Mouse (Mus musculus): Measurements from ENCODE around the gene Cfap299.

Cfap299 gene

GRCm38 (mm10) chr5:98466882-98467535 lies 137.9 kb downstream of the Cfap299 start:
- TF ChIP-seq NANOG (IDR thresholded peaks at IDR 0.05; ENCODE audit: borderline replicate concordance, low read length) (no peak), CTCF (conservative IDR thresholded peaks at IDR 0.05; ENCODE audit: low read length) (no peak)
- no peaks in the 10 kb centered on the region for H3K27me3 ChIP-seq (ENCODE audit: insufficient read depth, low read length)
- H3K4me1 ChIP-seq (replicated peaks; ENCODE audit: low read depth, low read length) = no peaks in the 10 kb centered on the region
- no peaks in the 10 kb centered on the region for H3K9me3 ChIP-seq (ENCODE audit: low read length)
- H3K36me3 ChIP-seq (ENCODE audit: insufficient read depth, low read length) = no peaks in the 10 kb centered on the region
- no peak overlapping the region for H3K4me3 ChIP-seq (replicated peaks; ENCODE audit: low read length)

GRCm38 (mm10) chr5:98470052-98470451 lies 140.9 kb downstream of the Cfap299 start:
- Histone ChIP-seq H3K4me1 (replicated peaks; ENCODE audit: low read depth, low read length) (no peaks in the 10 kb centered on the region), H3K9me3 (ENCODE audit: low read length) (no peaks in the 10 kb centered on the region), H3K36me3 (ENCODE audit: insufficient read depth, low read length) (no peaks in the 10 kb centered on the region), H3K27me3 (ENCODE audit: insufficient read depth, low read length) (no peaks in the 10 kb centered on the region), H3K4me3 (replicated peaks; ENCODE audit: low read length) (no peak overlapping the region)
- TF ChIP-seq NANOG (IDR thresholded peaks at IDR 0.05; ENCODE audit: borderline replicate concordance, low read length) = no peak

GRCm38 (mm10) chr5:98476539-98476938 lies 147.4 kb downstream of the Cfap299 start:
- H3K4me3 ChIP-seq (replicated peaks; ENCODE audit: low read length) = no peak overlapping the region
- TF ChIP-seq NANOG (IDR thresholded peaks at IDR 0.05; ENCODE audit: borderline replicate concordance, low read length) = no peak
- no peak for TF ChIP-seq POU5F1 (IDR thresholded peaks at IDR 0.05; ENCODE audit: borderline replicate concordance, low read length)
- TF ChIP-seq CTCF (conservative IDR thresholded peaks at IDR 0.05; ENCODE audit: low read length) = no peak

GRCm38 (mm10) chr5:98477261-98477660 lies 148.2 kb downstream of the Cfap299 start:
- Histone ChIP-seq H3K4me1 (replicated peaks; ENCODE audit: low read depth, low read length) (no peaks in the 10 kb centered on the region), H3K4me3 (replicated peaks; ENCODE audit: low read length) (no peak overlapping the region), H3K27me3 (ENCODE audit: insufficient read depth, low read length) (no peaks in the 10 kb centered on the region), H3K9me3 (ENCODE audit: low read length) (no peaks in the 10 kb centered on the region), H3K36me3 (ENCODE audit: insufficient read depth, low read length) (no peaks in the 10 kb centered on the region)
- TF ChIP-seq CTCF (conservative IDR thresholded peaks at IDR 0.05; ENCODE audit: low read length) = no peak
- no peak for TF ChIP-seq POU5F1 (IDR thresholded peaks at IDR 0.05; ENCODE audit: borderline replicate concordance, low read length)
- TF ChIP-seq NANOG (IDR thresholded peaks at IDR 0.05; ENCODE audit: borderline replicate concordance, low read length) = no peak

More at GRCm38 (mm10) chr5:98476539-98476938, 147.4 kb downstream of the Cfap299 start:
- Histone ChIP-seq H3K27me3 (ENCODE audit: insufficient read depth, low read length) (no peaks in the 10 kb centered on the region), H3K4me1 (replicated peaks; ENCODE audit: low read depth, low read length) (no peaks in the 10 kb centered on the region), H3K36me3 (ENCODE audit: insufficient read depth, low read length) (no peaks in the 10 kb centered on the region), H3K9me3 (ENCODE audit: low read length) (no peaks in the 10 kb centered on the region)

DNA sequence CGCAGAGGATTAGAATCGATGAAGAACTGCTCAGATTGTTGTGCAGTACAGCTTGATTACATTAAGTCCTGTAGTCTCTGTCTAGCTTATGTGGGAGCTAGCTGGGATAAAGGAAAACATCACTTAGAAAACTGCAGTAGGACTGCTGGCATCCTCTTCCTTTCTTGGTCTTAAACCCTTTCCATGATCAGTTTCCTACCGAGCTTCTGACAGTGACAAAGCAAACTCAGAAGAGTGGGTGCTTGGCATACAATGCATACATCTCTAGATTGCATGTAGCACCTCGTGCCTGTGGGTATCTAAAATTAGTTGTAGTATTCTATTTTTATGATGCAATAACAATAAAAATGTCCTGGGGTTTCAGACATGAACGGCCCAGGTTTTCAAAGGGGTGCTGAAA lies 154.4 kb downstream of the Cfap299 start:
- Histone ChIP-seq H3K4me3 (replicated peaks; ENCODE audit: low read length) (no peak overlapping the region), H3K27me3 (ENCODE audit: insufficient read depth, low read length) (no peaks in the 10 kb centered on the region), H3K9me3 (ENCODE audit: low read length) (no peaks in the 10 kb centered on the region), H3K36me3 (ENCODE audit: insufficient read depth, low read length) (no peaks in the 10 kb centered on the region), H3K4me1 (replicated peaks; ENCODE audit: low read depth, low read length) (no peaks in the 10 kb centered on the region)
- TF ChIP-seq CTCF (conservative IDR thresholded peaks at IDR 0.05; ENCODE audit: low read length) (no peak), NANOG (IDR thresholded peaks at IDR 0.05; ENCODE audit: borderline replicate concordance, low read length) (no peak), POU5F1 (IDR thresholded peaks at IDR 0.05; ENCODE audit: borderline replicate concordance, low read length) (no peak)

- H3K27me3 ChIP-seq (ENCODE audit: insufficient read depth, low read length) = no peaks in the 10 kb centered on the region
- H3K4me3 ChIP-seq (replicated peaks; ENCODE audit: low read length) = no peak overlapping the region
- TF ChIP-seq CTCF (conservative IDR thresholded peaks at IDR 0.05; ENCODE audit: low read length) (no peak), POU5F1 (IDR thresholded peaks at IDR 0.05; ENCODE audit: borderline replicate concordance, low read length) (no peak), NANOG (IDR thresholded peaks at IDR 0.05; ENCODE audit: borderline replicate concordance, low read length) (no peak)
- H3K4me1 ChIP-seq (replicated peaks; ENCODE audit: low read depth, low read length) = no peaks in the 10 kb centered on the region
- H3K36me3 ChIP-seq (ENCODE audit: insufficient read depth, low read length) = no peaks in the 10 kb centered on the region
- H3K9me3 ChIP-seq (ENCODE audit: low read length) = no peaks in the 10 kb centered on the region
Measured at GRCm38 (mm10) chr5:98485189-98485588, 156.1 kb downstream of the Cfap299 start.

- no peaks in the 10 kb centered on the region for H3K36me3 ChIP-seq (ENCODE audit: insufficient read depth, low read length)
- no peaks in the 10 kb centered on the region for H3K4me1 ChIP-seq (replicated peaks; ENCODE audit: low read depth, low read length)
- H3K9me3 ChIP-seq (ENCODE audit: low read length) = peaks cover 14% of the 10 kb centered on the region
- H3K27me3 ChIP-seq (ENCODE audit: insufficient read depth, low read length) = no peaks in the 10 kb centered on the region
- no peak overlapping the region for H3K4me3 ChIP-seq (replicated peaks; ENCODE audit: low read length)
- TF ChIP-seq NANOG (IDR thresholded peaks at IDR 0.05; ENCODE audit: borderline replicate concordance, low read length) (no peak), CTCF (conservative IDR thresholded peaks at IDR 0.05; ENCODE audit: low read length) (no peak), POU5F1 (IDR thresholded peaks at IDR 0.05; ENCODE audit: borderline replicate concordance, low read length) (no peak)
Measured at GRCm38 (mm10) chr5:98498317-98498716, 169.2 kb downstream of the Cfap299 start.

- Histone ChIP-seq H3K27me3 (ENCODE audit: insufficient read depth, low read length) (no peaks in the 10 kb centered on the region), H3K4me3 (replicated peaks; ENCODE audit: low read length) (no peak overlapping the region), H3K36me3 (ENCODE audit: insufficient read depth, low read length) (no peaks in the 10 kb centered on the region), H3K9me3 (ENCODE audit: low read length) (no peaks in the 10 kb centered on the region), H3K4me1 (replicated peaks; ENCODE audit: low read depth, low read length) (no peaks in the 10 kb centered on the region)
- TF ChIP-seq NANOG (IDR thresholded peaks at IDR 0.05; ENCODE audit: borderline replicate concordance, low read length) (no peak), CTCF (conservative IDR thresholded peaks at IDR 0.05; ENCODE audit: low read length) (no peak), POU5F1 (IDR thresholded peaks at IDR 0.05; ENCODE audit: borderline replicate concordance, low read length) (no peak)
Measured at GRCm38 (mm10) chr5:98516214-98516613, 187.1 kb downstream of the Cfap299 start.

GRCm38 (mm10) chr5:98520118-98520517 lies 191.0 kb downstream of the Cfap299 start:
- H3K4me3 ChIP-seq (replicated peaks; ENCODE audit: low read length) = no peak overlapping the region
- H3K36me3 ChIP-seq (ENCODE audit: insufficient read depth, low read length) = no peaks in the 10 kb centered on the region
- TF ChIP-seq NANOG (IDR thresholded peaks at IDR 0.05; ENCODE audit: borderline replicate concordance, low read length) = no peak
- no peak for TF ChIP-seq POU5F1 (IDR thresholded peaks at IDR 0.05; ENCODE audit: borderline replicate concordance, low read length)
- no peak for TF ChIP-seq CTCF (conservative IDR thresholded peaks at IDR 0.05; ENCODE audit: low read length)
- H3K4me1 ChIP-seq (replicated peaks; ENCODE audit: low read depth, low read length) = no peaks in the 10 kb centered on the region
- H3K27me3 ChIP-seq (ENCODE audit: insufficient read depth, low read length) = no peaks in the 10 kb centered on the region
- H3K9me3 ChIP-seq (ENCODE audit: low read length) = peaks cover 3% of the 10 kb centered on the region; the same call in 1 of the 2 replicates
